Mouse (Mus musculus): Measurements from ENCODE around the gene Mpp6.

- TF ChIP-seq CTCF (conservative IDR thresholded peaks at IDR 0.05; ENCODE audit: low read length): no peak
- no peak for TF ChIP-seq NANOG (IDR thresholded peaks at IDR 0.05; ENCODE audit: borderline replicate concordance, low read length)
Measured at GRCm38 (mm10) chr6:50139526-50139925, 29.5 kb downstream of the Mpp6 start.
